Mouse (Mus musculus) liver, embryonic 14.5 days (tissue): ENCODE data around the gene Efna1.

Experiments used
- CTCF ChIP-seq: IDR thresholded peaks from 2 replicates; pipeline ENCODE4 v1.5.1; 2016; ENCODE audit warnings: antibody characterized with exemption, low read depth, control low read depth
- EP300 ChIP-seq: IDR thresholded peaks from 2 replicates; pipeline ENCODE4 v1.6.1; 2016; ENCODE audit warnings: antibody characterized with exemption, low read depth

DNA sequence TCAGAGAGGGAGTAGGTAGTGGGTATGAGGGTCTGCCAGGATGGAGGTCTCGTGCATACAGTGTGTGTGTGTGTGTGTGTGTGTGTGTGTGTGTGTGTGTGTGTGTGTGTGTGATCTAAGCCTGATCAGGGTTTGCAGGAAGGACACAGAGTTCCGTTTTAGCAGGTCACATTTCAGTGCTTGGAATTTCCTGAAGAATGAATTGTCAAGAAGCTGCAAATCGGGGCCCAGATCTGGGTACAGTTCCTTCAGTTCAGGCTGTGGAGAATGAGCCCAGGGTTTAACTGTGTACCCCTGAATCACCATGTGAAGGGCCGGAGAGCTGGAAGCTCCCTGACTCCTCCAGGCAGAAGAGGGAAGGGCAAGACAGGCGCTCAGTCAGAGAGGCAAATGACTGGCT is 6.3 kb upstream of the Efna1 start:
- TF ChIP-seq CTCF (no peak), EP300 (no peak)
